Mouse (Mus musculus): ENCODE results near the gene Asic1. TPM values are rescaled to one million over a fixed set of nuclear protein-coding genes. Genes with fewer than 3 reads are reported as not detected.

The Asic1 gene
- polyA plus RNA-seq, 1 experiment from 2014 or later, result 66.0 TPM

DNA sequence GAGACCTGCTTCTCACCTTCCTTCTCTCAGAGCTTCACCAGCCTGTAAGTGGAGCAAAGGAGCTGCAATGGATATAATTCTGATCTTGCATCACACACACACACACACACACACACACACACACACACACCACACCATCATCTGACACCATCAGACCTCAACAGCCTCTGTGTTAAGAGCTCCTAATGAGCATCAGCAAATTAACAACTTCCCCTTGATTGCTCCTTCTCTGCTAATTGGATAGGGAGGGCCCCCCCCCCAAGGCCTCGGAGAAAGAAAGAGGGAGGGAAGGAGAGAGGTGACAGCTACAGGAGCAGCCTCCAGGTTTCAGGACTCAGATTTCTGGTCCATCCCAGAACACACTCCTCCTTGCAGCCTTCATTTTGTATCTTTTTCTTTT, 776 bp upstream of the Asic1 start:
- Histone ChIP-seq H3K9me3 (ENCODE audit: control insufficient read depth, low read length) (no peaks in the 10 kb centered on the region), H3K4me2 (ENCODE audit: low read depth, low read length) (peak overlapping the region; percentile 64), H3K4me1 (ENCODE audit: control insufficient read depth, insufficient read depth, low read length) (peaks cover 50% of the 10 kb centered on the region), H3K27ac (ENCODE audit: low read depth, low read length) (peak overlapping the region; percentile 95), H3K27me3 (ENCODE audit: control insufficient read depth, insufficient read depth, low read length) (no peaks in the 10 kb centered on the region; the same call in 1 of the 2 replicates), H3K9ac (replicated peaks; ENCODE audit: low read depth, low read length) (no peak overlapping the region), H3K36me3 (ENCODE audit: control insufficient read depth, insufficient read depth, low read length) (peaks cover 5% of the 10 kb centered on the region; the same call in 1 of the 2 replicates), H3K4me3 (ENCODE audit: low read depth, low read length) (peak overlapping the region; percentile 78; the same call in 1 of the 2 replicates)
- ATAC-seq (ENCODE audit: low read depth), result no peak
- WGBS, result 0% methylated on average over 1 of the region's 1 CpGs

DNA sequence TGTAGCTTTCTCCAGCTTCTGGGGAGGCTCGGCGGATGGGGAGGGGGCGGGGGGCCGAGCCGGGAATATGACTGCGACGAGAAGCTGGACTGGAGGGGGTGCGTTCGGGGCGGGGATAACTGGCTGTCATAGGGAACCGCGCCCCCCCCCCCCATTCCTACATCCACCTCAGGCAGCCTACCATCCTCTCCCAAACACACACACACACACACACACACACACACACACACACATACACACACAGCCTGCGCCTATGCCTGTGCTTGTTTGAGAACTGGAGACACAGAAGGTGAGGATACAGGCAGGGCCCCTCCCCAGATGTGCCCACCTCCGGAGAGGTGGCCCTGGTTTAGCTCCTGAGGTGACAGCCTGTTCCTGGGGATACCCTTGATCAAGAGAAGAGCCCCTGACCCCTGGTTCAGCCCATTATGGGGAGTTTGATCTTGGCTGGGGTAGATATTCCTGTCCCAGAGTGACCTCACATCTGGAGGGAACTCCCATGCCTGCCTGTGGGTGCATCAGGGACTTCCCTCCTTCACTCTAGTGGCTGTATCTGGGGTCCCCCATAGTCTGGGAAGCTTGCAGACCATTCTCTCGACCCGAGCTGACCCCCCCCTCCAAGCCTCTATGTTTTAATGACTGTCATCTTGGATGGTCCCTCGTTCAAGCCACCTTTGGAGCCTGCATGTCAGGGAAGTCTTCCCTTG, 949 bp downstream of the Asic1 start:
- Histone ChIP-seq H3K9me3 (ENCODE audit: control insufficient read depth, low read length) (no peaks in the 10 kb centered on the region), H3K4me3 (ENCODE audit: low read depth, low read length) (peak overlapping the region; percentile 78), H3K27me3 (ENCODE audit: control insufficient read depth, insufficient read depth, low read length) (no peaks in the 10 kb centered on the region; the same call in 1 of the 2 replicates), H3K9ac (replicated peaks; ENCODE audit: low read depth, low read length) (peak overlapping the region; percentile 91), H3K36me3 (ENCODE audit: control insufficient read depth, insufficient read depth, low read length) (peaks cover 5% of the 10 kb centered on the region; the same call in 1 of the 2 replicates), H3K4me2 (ENCODE audit: low read depth, low read length) (peak overlapping the region; percentile 64), H3K4me1 (ENCODE audit: control insufficient read depth, insufficient read depth, low read length) (peaks cover 50% of the 10 kb centered on the region), H3K27ac (ENCODE audit: low read depth, low read length) (peak overlapping the region; percentile 95)
- peak; percentile 32; the same call in 1 of the 2 replicates for ATAC-seq (ENCODE audit: low read depth)
- 8% methylated on average over 15 of the region's 17 CpGs for WGBS

DNA sequence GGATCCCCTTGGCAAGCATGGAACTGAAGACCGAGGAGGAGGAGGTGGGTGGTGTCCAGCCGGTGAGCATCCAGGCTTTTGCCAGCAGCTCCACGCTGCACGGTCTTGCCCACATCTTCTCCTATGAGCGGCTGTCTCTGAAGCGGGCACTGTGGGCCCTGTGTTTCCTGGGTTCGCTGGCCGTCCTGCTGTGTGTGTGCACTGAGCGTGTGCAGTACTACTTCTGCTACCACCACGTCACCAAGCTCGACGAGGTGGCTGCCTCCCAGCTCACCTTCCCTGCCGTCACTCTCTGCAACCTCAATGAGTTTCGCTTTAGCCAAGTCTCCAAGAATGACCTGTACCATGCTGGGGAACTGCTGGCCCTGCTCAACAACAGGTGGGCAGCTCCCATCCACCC, 1.6 kb downstream of the Asic1 start:
- H3K36me3 ChIP-seq (ENCODE audit: control insufficient read depth, insufficient read depth, low read length), result peaks cover 5% of the 10 kb centered on the region; the same call in 1 of the 2 replicates
- H3K4me1 ChIP-seq (ENCODE audit: control insufficient read depth, insufficient read depth, low read length), result peaks cover 55% of the 10 kb centered on the region
- H3K9me3 ChIP-seq (ENCODE audit: control insufficient read depth, low read length), result no peaks in the 10 kb centered on the region
- H3K27ac ChIP-seq (ENCODE audit: low read depth, low read length), result no peak overlapping the region
- 69% methylated on average over 14 of the region's 14 CpGs for WGBS
- peak overlapping the region; percentile 78 for H3K4me3 ChIP-seq (ENCODE audit: low read depth, low read length)
- no peak for ATAC-seq (ENCODE audit: low read depth)
- H3K9ac ChIP-seq (replicated peaks; ENCODE audit: low read depth, low read length), result no peak overlapping the region; the same call in 1 of the 2 replicates
- H3K4me2 ChIP-seq (ENCODE audit: low read depth, low read length), result peak overlapping the region; percentile 64
- no peaks in the 10 kb centered on the region; the same call in 1 of the 2 replicates for H3K27me3 ChIP-seq (ENCODE audit: control insufficient read depth, insufficient read depth, low read length)

DNA sequence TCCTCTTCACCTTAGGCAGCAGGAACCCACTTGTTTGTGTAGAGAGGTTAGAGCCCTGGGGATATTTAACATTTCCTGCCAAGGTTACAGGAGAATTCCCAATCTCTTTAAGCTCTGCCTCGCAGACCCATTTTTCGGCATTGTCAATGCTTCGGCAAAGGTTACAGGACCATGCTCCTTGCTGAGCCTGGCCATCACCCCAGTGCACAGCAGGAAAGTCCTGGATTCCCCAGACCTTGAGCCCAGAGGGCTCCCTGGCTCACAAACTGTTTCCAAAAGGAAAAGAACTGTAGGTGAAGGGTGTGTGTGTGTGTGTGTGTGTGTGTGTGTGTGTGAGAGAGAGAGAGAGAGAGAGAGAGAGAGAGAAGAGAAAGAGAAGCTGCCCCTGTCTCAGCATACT, 4.7 kb downstream of the Asic1 start:
- Histone ChIP-seq H3K4me3 (ENCODE audit: low read depth, low read length) (peak overlapping the region; percentile 17; the same call in 1 of the 2 replicates), H3K4me1 (ENCODE audit: control insufficient read depth, insufficient read depth, low read length) (peaks cover 59% of the 10 kb centered on the region), H3K36me3 (ENCODE audit: control insufficient read depth, insufficient read depth, low read length) (peaks cover 5% of the 10 kb centered on the region; the same call in 1 of the 2 replicates), H3K27ac (ENCODE audit: low read depth, low read length) (0 out of 2 replicates have a peak overlapping the region, but pooled peaks have one; percentile 22), H3K9me3 (ENCODE audit: control insufficient read depth, low read length) (no peaks in the 10 kb centered on the region), H3K9ac (replicated peaks; ENCODE audit: low read depth, low read length) (no peak overlapping the region; the same call in 1 of the 2 replicates), H3K4me2 (ENCODE audit: low read depth, low read length) (peak overlapping the region; percentile 64), H3K27me3 (ENCODE audit: control insufficient read depth, insufficient read depth, low read length) (no peaks in the 10 kb centered on the region; the same call in 1 of the 2 replicates)
- ATAC-seq (ENCODE audit: low read depth), result no peak
- WGBS, result 73% methylated on average over 3 of the region's 3 CpGs

DNA sequence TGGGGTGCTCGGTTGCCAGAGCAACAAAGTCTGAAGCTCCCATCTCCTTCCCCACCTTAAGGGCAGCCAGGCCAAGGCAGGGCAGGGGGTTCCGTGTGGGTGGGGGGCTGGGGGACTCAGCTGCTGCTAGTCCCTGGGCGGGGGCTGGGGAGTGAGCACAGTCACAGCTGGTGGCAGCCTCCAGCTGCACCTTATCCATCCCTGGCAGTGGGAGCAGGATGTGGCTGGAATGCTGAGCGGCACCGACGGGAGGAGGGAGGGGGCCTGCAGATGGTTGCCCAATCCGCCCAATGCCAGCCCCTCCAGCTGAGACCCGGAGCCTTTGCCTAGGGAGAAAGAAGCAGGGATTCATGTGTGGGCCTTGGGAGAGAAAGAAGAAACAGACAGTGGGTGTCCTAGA, 6.9 kb downstream of the Asic1 start:
- Histone ChIP-seq H3K27ac (ENCODE audit: low read depth, low read length) (peak overlapping the region; percentile 72), H3K4me2 (ENCODE audit: low read depth, low read length) (peak overlapping the region; percentile 64), H3K27me3 (ENCODE audit: control insufficient read depth, insufficient read depth, low read length) (no peaks in the 10 kb centered on the region), H3K4me1 (ENCODE audit: control insufficient read depth, insufficient read depth, low read length) (peaks cover 50% of the 10 kb centered on the region), H3K9me3 (ENCODE audit: control insufficient read depth, low read length) (no peaks in the 10 kb centered on the region), H3K36me3 (ENCODE audit: control insufficient read depth, insufficient read depth, low read length) (peaks cover 5% of the 10 kb centered on the region; the same call in 1 of the 2 replicates), H3K9ac (replicated peaks; ENCODE audit: low read depth, low read length) (peak overlapping the region; percentile 37; the same call in 1 of the 2 replicates), H3K4me3 (ENCODE audit: low read depth, low read length) (no peak overlapping the region)
- 11% methylated on average over 8 of the region's 8 CpGs for WGBS
- peak; percentile 62 for ATAC-seq (ENCODE audit: low read depth)

DNA sequence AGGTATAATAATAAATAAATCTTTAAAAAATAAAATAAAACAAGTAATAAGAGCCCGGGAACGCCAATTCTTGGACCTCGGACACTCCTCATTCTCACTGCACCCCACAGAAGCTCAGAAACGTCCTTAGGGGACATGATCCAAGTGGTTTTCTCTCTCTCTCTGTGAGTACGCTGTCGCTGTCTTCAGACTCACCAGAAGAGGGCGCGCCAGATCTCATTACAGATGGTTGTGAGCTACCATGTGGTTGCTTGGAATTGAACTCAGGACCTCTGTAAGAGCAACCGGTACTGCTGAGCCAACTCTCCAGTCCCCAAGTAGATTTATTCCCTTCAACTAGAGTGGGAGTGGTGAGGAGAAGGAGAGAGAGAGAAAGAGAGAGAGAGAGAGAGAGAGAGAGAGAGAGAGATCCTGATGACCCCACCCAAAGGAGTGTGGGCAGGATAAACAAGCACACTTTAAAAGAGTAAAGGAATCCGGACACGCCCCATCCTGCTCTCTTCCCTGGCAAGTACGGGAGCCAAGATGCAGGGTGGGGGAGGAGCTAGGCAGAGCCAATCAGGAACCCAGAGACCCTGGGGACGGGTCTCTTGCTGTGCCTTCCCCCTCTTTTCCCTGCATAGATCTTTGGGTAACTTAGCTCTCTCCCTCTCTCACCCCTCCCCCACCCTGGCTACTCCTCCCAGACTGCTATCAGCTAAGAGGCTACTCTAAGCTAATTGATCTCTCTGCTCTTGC, 8.1 kb downstream of the Asic1 start:
- peak; percentile 44; the same call in 1 of the 2 replicates for ATAC-seq (ENCODE audit: low read depth)
- 14% methylated on average over 13 of the region's 13 CpGs for WGBS
- H3K4me1 ChIP-seq (ENCODE audit: control insufficient read depth, insufficient read depth, low read length), result peaks cover 40% of the 10 kb centered on the region

DNA sequence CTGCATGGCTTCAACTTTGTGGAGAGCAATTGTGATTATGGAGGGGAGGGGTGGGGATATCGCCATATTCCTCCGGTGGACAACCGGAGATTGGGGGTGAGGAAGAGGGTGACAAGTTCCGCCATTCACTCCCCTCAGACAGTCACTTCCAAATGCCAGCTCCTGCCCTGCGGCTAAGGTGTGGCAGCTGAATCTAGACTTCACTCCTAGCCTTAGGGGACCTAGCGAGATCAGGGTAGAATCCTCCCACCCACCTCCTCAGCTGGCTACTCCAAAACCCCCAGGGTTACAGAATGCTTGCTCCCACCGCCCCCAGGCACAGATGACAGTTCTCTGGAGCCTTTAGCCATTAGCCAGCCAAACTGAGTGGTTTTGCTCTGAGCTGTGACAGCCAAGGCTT, 8.8 kb downstream of the Asic1 start:
- Histone ChIP-seq H3K4me3 (ENCODE audit: low read depth, low read length) (no peak overlapping the region), H3K27me3 (ENCODE audit: control insufficient read depth, insufficient read depth, low read length) (no peaks in the 10 kb centered on the region), H3K27ac (ENCODE audit: low read depth, low read length) (no peak overlapping the region), H3K4me1 (ENCODE audit: control insufficient read depth, insufficient read depth, low read length) (peaks cover 32% of the 10 kb centered on the region), H3K36me3 (ENCODE audit: control insufficient read depth, insufficient read depth, low read length) (no peaks in the 10 kb centered on the region), H3K9me3 (ENCODE audit: control insufficient read depth, low read length) (no peaks in the 10 kb centered on the region), H3K4me2 (ENCODE audit: low read depth, low read length) (no peak overlapping the region), H3K9ac (replicated peaks; ENCODE audit: low read depth, low read length) (no peak overlapping the region)
- 52% methylated on average over 7 of the region's 7 CpGs for WGBS
- no peak for ATAC-seq (ENCODE audit: low read depth)

More for the DNA sequence above, 8.1 kb downstream of the Asic1 start:
- H3K36me3 ChIP-seq (ENCODE audit: control insufficient read depth, insufficient read depth, low read length), result no peaks in the 10 kb centered on the region
- H3K27me3 ChIP-seq (ENCODE audit: control insufficient read depth, insufficient read depth, low read length), result no peaks in the 10 kb centered on the region
- no peaks in the 10 kb centered on the region for H3K9me3 ChIP-seq (ENCODE audit: control insufficient read depth, low read length)
- no peak overlapping the region for H3K4me2 ChIP-seq (ENCODE audit: low read depth, low read length)
- H3K9ac ChIP-seq (replicated peaks; ENCODE audit: low read depth, low read length), result no peak overlapping the region
- H3K27ac ChIP-seq (ENCODE audit: low read depth, low read length), result no peak overlapping the region
- no peak overlapping the region for H3K4me3 ChIP-seq (ENCODE audit: low read depth, low read length)

DNA sequence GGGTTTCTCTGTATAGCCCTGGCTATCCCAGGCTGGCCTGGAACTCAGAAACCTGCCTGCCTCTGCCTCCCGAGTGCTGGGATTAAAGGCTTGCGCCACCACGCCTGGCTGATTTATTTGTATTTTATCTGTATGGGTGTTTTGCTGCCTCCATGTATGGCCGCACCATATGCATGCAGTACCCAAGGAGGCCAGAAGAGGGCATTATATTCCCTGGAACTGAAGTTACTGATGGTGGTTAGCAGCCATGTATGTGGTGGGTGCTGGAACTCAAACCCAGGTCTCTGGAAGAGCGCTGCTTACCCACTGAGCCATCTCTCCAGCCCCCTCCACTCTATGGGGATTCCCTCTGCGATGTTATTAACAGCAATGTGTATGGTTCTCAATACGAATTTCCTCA, 12.7 kb downstream of the Asic1 start:
- no peak overlapping the region for H3K4me2 ChIP-seq (ENCODE audit: low read depth, low read length)
- no peak overlapping the region for H3K27ac ChIP-seq (ENCODE audit: low read depth, low read length)
- no peaks in the 10 kb centered on the region for H3K9me3 ChIP-seq (ENCODE audit: control insufficient read depth, low read length)
- no peak for ATAC-seq (ENCODE audit: low read depth)
- H3K4me3 ChIP-seq (ENCODE audit: low read depth, low read length), result no peak overlapping the region
- H3K9ac ChIP-seq (replicated peaks; ENCODE audit: low read depth, low read length), result no peak overlapping the region
- H3K36me3 ChIP-seq (ENCODE audit: control insufficient read depth, insufficient read depth, low read length), result 0 out of 2 replicates have a peak, but pooled peaks cover 7% of the 10 kb centered on the region
- H3K4me1 ChIP-seq (ENCODE audit: control insufficient read depth, insufficient read depth, low read length), result peaks cover 7% of the 10 kb centered on the region; the same call in 1 of the 2 replicates
- 94% methylated on average over 7 of the region's 7 CpGs for WGBS
- H3K27me3 ChIP-seq (ENCODE audit: control insufficient read depth, insufficient read depth, low read length), result no peaks in the 10 kb centered on the region
